Mouse (Mus musculus): ENCODE data around the gene Rptor.

Gene Rptor

GRCm38 (mm10) chr11:119607464-119607863 lies 4.8 kb downstream of the Rptor start:
- no peak for DNase-seq

GRCm38 (mm10) chr11:119611496-119611895 lies 8.8 kb downstream of the Rptor start:
- DNase-seq, result no peak

GRCm38 (mm10) chr11:119612179-119612578 lies 9.5 kb downstream of the Rptor start:
- no peak for DNase-seq

GRCm38 (mm10) chr11:119615087-119615486 lies 12.4 kb downstream of the Rptor start:
- peak; percentile 21 for DNase-seq

- peak; percentile 75 for DNase-seq
Measured at GRCm38 (mm10) chr11:119618763-119619162, 16.1 kb downstream of the Rptor start.

GRCm38 (mm10) chr11:119621266-119621665 lies 18.6 kb downstream of the Rptor start:
- no peak for DNase-seq

- DNase-seq, result no peak
Measured at GRCm38 (mm10) chr11:119623800-119624199, 21.1 kb downstream of the Rptor start.

- no peak for DNase-seq
Measured at GRCm38 (mm10) chr11:119624401-119624800, 21.7 kb downstream of the Rptor start.

- no peak for DNase-seq
Measured at GRCm38 (mm10) chr11:119624955-119625354, 22.2 kb downstream of the Rptor start.

GRCm38 (mm10) chr11:119625476-119625875 lies 22.8 kb downstream of the Rptor start:
- no peak for DNase-seq

GRCm38 (mm10) chr11:119625943-119626342 lies 23.2 kb downstream of the Rptor start:
- no peak for DNase-seq

GRCm38 (mm10) chr11:119627243-119627642 lies 24.5 kb downstream of the Rptor start:
- no peak for DNase-seq

GRCm38 (mm10) chr11:119629072-119629471 lies 26.4 kb downstream of the Rptor start:
- no peak for DNase-seq

GRCm38 (mm10) chr11:119630329-119630728 lies 27.6 kb downstream of the Rptor start:
- DNase-seq, result no peak

GRCm38 (mm10) chr11:119631222-119631870 lies 28.6 kb downstream of the Rptor start:
- DNase-seq, result peak; percentile 20

- no peak for DNase-seq
Measured at GRCm38 (mm10) chr11:119636371-119636883, 33.7 kb downstream of the Rptor start.

- DNase-seq, result no peak
Measured at GRCm38 (mm10) chr11:119637519-119637918, 34.8 kb downstream of the Rptor start.

- no peak for DNase-seq
Measured at GRCm38 (mm10) chr11:119640491-119640890, 37.8 kb downstream of the Rptor start.

- no peak for DNase-seq
Measured at GRCm38 (mm10) chr11:119641831-119642381, 39.2 kb downstream of the Rptor start.

GRCm38 (mm10) chr11:119643347-119643746 lies 40.6 kb downstream of the Rptor start:
- DNase-seq, result no peak

GRCm38 (mm10) chr11:119644140-119644539 lies 41.4 kb downstream of the Rptor start:
- no peak for DNase-seq

- no peak for DNase-seq
Measured at GRCm38 (mm10) chr11:119644612-119645379, 42.1 kb downstream of the Rptor start.

GRCm38 (mm10) chr11:119650456-119650855 lies 47.8 kb downstream of the Rptor start:
- DNase-seq, result no peak

- no peak for DNase-seq
Measured at GRCm38 (mm10) chr11:119653336-119653735, 50.6 kb downstream of the Rptor start.

All from lung, postnatal 36 days (tissue).